Mouse (Mus musculus) adrenal gland, postnatal 10 days (tissue): Measurements from ENCODE around the gene Pkn3. TPM values are rescaled to one million over a fixed set of nuclear protein-coding genes. Genes with fewer than 3 reads are reported as not detected.
"Not testable (repeated sequence)": the region's sequence is repeated elsewhere in the genome, so short reads cannot be mapped to it uniquely, and the experiment has no call there.

Experiments used
- DNase-seq: peaks from one replicate; pipeline ENCODE4 v3.0.0; 2021; ENCODE audit warnings: mixed read lengths
- long read RNA-seq, 2 experiments: library from polyadenylated mRNA; stranded (forward); transcript quantifications; one replicate each; pipeline ENCODE4 v2.0.0; 2021
- total RNA-seq, 2 experiments: library from RNA; stranded (reverse); gene quantifications; 2 replicates each; pipeline ENCODE4 v1.2.3; 2021

Gene Pkn3
- total RNA-seq, result 10 to 100 TPM in 1 of 2 experiments, 1 to 10 TPM in 1; 6.3 to 10.1 TPM
- long read RNA-seq, experiment 1, partial matches to known transcripts, result 1 of 6 reads
- long read RNA-seq, experiment 1, other reads (novel, unspliced or antisense), result 4 of 6 reads
- long read RNA-seq, experiment 2, partial matches to known transcripts, result 1 of 8 reads
- long read RNA-seq, experiment 2, other reads (novel, unspliced or antisense), result 4 of 8 reads

- DNase-seq, result peak; percentile 94
Measured at GRCm38 (mm10) chr2:30077502-30078348, at the start of gene Pkn3. Pkn3 (plus strand) TSS chr2:30077684.

- DNase-seq, result no peak
Measured at GRCm38 (mm10) chr2:30032244-30032846, 45.1 kb upstream of the Pkn3 start.

- no peak for DNase-seq
Measured at GRCm38 (mm10) chr2:30032957-30033356, 44.5 kb upstream of the Pkn3 start.

- peak; percentile 51 for DNase-seq
Measured at GRCm38 (mm10) chr2:30037762-30038161, 39.7 kb upstream of the Pkn3 start.

- no peak for DNase-seq
Measured at GRCm38 (mm10) chr2:30038370-30038769, 39.1 kb upstream of the Pkn3 start.

GRCm38 (mm10) chr2:30039687-30040086 is 37.8 kb upstream of the Pkn3 start:
- peak; percentile 52 for DNase-seq

GRCm38 (mm10) chr2:30042445-30042844 is 35.0 kb upstream of the Pkn3 start:
- DNase-seq, result peak; percentile 91

- DNase-seq, result no peak
Measured at GRCm38 (mm10) chr2:30044550-30044949, 32.9 kb upstream of the Pkn3 start.

GRCm38 (mm10) chr2:30047127-30047526 is 30.4 kb upstream of the Pkn3 start:
- no peak for DNase-seq

GRCm38 (mm10) chr2:30048101-30048501 is 29.4 kb upstream of the Pkn3 start:
- DNase-seq, result no peak

- DNase-seq, result peak; percentile 99
Measured at GRCm38 (mm10) chr2:30048699-30049388, 28.6 kb upstream of the Pkn3 start, which contains the start of gene Wdr34. Wdr34 (minus strand) TSS chr2:30048881.

GRCm38 (mm10) chr2:30049831-30050230 is 27.7 kb upstream of the Pkn3 start:
- no peak for DNase-seq

GRCm38 (mm10) chr2:30051992-30052761 is 25.3 kb upstream of the Pkn3 start:
- DNase-seq, result no peak

GRCm38 (mm10) chr2:30055310-30055709 is 22.2 kb upstream of the Pkn3 start:
- DNase-seq, result not testable (repeated sequence)

GRCm38 (mm10) chr2:30056736-30057135 is 20.7 kb upstream of the Pkn3 start:
- peak; percentile 47 for DNase-seq

- DNase-seq, result peak; percentile 67
Measured at GRCm38 (mm10) chr2:30057223-30057904, 20.1 kb upstream of the Pkn3 start, which contains the start of gene Set. Set (plus strand) TSS chr2:30057378.

GRCm38 (mm10) chr2:30058418-30058817 is 19.1 kb upstream of the Pkn3 start:
- DNase-seq, result no peak

- DNase-seq, result peak; percentile 79
Measured at GRCm38 (mm10) chr2:30061215-30062166, 16.0 kb upstream of the Pkn3 start.

GRCm38 (mm10) chr2:30062249-30063093 is 15.0 kb upstream of the Pkn3 start:
- DNase-seq, result peak; percentile 73
